Mouse (Mus musculus): Measurements from ENCODE around the gene Hist1h1d. TPM values are rescaled to one million over a fixed set of nuclear protein-coding genes. Genes with fewer than 3 reads are reported as not detected.

The Hist1h1d gene
- polyA plus RNA-seq, 1 experiment from 2014 or later, result 0.17 TPM

DNA sequence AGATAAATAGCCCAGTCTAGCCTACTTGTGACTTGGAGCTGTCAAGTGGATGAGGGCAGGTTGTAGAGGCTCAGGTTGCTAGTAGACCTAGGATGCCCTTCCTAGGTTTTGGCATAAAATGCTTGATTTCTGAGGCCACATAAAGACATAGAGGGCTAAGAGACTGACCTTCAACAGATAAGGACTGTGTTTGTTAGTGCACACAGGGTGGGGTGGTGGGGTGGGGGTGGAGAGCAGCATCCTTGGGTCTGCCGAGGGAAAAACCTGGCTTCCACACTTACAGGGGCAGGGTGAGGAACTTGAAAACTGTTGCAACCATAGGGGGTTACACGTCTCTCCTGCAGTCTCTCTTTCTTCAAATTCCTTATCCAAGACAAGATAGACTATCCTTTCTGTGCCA, 42.1 kb downstream of the Hist1h1d start:
- Histone ChIP-seq H3K27me3 (ENCODE audit: control insufficient read depth, insufficient read depth, low read length) (no peaks in the 10 kb centered on the region), H3K9ac (no peak overlapping the region), H3K9me3 (ENCODE audit: control insufficient read depth, low read length) (no peaks in the 10 kb centered on the region), H3K4me1 (replicated peaks; ENCODE audit: control insufficient read depth, insufficient read depth, low read length) (no peaks in the 10 kb centered on the region), H3K4me3 (replicated peaks; ENCODE audit: low read length) (no peak overlapping the region), H3K36me3 (replicated peaks; ENCODE audit: control insufficient read depth, insufficient read depth) (no peaks in the 10 kb centered on the region), H3K27ac (no peak overlapping the region), H3K4me2 (replicated peaks) (no peak overlapping the region)
- DNase-seq (ENCODE audit: low spot score) (no peak), ATAC-seq (ENCODE audit: low FRiP score) (no peak)
- 79% methylated on average over 2 of the region's 2 CpGs for WGBS

DNA sequence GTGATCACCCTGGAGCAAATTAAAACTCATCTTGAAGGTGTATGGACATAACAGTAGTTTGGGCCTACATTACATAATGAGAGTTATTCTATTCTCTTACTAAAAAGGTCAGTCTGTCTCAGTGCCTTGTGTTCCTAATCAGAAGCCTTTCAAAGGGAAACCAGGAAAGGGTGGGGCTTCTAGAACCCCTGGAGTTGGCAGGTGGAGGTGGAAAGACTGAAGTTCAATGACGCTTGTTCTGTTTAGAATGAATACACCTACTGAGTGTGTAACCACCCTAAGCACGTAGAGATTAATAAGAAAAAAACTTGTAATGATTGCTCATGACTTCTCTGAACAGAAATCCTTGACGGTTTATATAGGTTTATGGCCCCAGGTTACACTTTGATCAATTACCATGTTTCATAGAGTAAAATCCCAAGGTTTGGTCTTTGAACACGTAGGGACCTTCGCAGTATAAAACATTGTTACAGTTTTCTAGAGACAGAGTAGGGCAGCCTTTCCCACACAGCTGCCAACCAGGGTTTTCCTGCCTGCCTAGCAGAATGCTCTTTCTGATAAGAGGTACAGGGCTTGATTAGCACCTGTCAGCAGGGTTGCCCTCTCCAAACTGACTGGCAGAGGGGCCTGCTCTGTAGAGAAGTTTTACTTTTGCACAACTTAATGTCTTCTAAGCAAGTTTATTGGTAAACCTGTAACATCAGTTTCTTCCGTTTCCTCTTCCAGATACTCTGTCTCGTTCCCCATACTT, 42.7 kb downstream of the Hist1h1d start:
- Histone ChIP-seq H3K27me3 (ENCODE audit: control insufficient read depth, insufficient read depth, low read length) (no peaks in the 10 kb centered on the region), H3K9me3 (ENCODE audit: control insufficient read depth, low read length) (no peaks in the 10 kb centered on the region), H3K27ac (no peak overlapping the region), H3K4me1 (replicated peaks; ENCODE audit: control insufficient read depth, insufficient read depth, low read length) (no peaks in the 10 kb centered on the region), H3K4me3 (replicated peaks; ENCODE audit: low read length) (no peak overlapping the region), H3K4me2 (replicated peaks) (no peak overlapping the region), H3K9ac (no peak overlapping the region), H3K36me3 (replicated peaks; ENCODE audit: control insufficient read depth, insufficient read depth) (no peaks in the 10 kb centered on the region)
- WGBS, result 87% methylated on average over 7 of the region's 7 CpGs
- ATAC-seq (ENCODE audit: low FRiP score) (no peak), DNase-seq (ENCODE audit: low spot score) (no peak)

DNA sequence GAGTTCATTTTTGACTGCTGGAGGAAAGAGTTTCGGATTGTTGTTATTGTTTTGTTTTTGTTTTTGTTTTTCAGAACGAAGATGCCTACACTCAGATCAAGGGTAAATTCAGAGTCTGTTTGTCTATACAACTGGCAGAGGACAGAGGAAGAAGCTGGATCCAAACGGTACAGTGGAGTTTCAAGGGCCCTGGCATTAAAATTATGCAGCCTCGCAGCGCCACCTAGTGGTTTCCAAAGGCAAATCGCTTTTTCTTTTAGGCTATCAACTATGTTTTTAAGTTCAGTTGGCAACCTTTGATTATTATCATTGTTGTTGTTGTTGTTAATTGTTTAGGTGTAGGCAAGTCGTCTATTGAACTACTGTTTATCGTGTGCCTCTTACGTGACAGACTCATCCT, 44.9 kb downstream of the Hist1h1d start:
- Histone ChIP-seq H3K27ac (no peak overlapping the region), H3K4me1 (replicated peaks; ENCODE audit: control insufficient read depth, insufficient read depth, low read length) (no peaks in the 10 kb centered on the region), H3K9me3 (ENCODE audit: control insufficient read depth, low read length) (no peaks in the 10 kb centered on the region), H3K4me2 (replicated peaks) (no peak overlapping the region), H3K27me3 (ENCODE audit: control insufficient read depth, insufficient read depth, low read length) (no peaks in the 10 kb centered on the region), H3K4me3 (replicated peaks; ENCODE audit: low read length) (no peak overlapping the region), H3K9ac (no peak overlapping the region), H3K36me3 (replicated peaks; ENCODE audit: control insufficient read depth, insufficient read depth) (no peaks in the 10 kb centered on the region)
- ATAC-seq (ENCODE audit: low FRiP score), result no peak
- WGBS, result 8% methylated on average over 9 of the region's 9 CpGs
- peak; percentile 85 for DNase-seq (ENCODE audit: low spot score)

DNA sequence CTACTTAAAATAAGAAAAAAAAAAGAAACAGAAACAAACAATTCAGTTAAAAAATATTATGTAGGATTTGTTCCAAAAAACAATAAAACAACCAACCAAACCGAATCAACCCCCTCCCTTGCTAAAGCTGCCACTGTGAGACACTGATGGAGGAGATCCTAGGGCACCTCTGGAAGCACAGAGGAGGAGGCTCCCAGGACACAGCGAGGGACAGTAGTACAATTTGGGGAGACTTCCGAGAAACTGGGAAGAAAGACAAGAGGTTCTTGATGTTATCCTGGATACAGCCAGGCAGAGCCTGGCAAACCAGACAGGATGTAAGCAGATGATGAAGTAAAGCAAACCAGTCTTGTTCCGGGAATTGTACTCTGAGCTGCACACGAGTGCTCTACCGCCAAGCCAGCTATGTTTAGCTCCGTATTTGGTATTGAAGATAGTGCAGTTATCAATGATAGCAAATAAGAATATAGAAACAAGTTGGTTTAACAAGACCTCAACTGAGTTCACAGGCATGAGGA, 50.2 kb downstream of the Hist1h1d start:
- Histone ChIP-seq H3K36me3 (replicated peaks; ENCODE audit: control insufficient read depth, insufficient read depth) (no peaks in the 10 kb centered on the region), H3K27me3 (ENCODE audit: control insufficient read depth, insufficient read depth, low read length) (no peaks in the 10 kb centered on the region), H3K27ac (no peak overlapping the region), H3K4me2 (replicated peaks) (no peak overlapping the region), H3K9ac (no peak overlapping the region), H3K4me1 (replicated peaks; ENCODE audit: control insufficient read depth, insufficient read depth, low read length) (no peaks in the 10 kb centered on the region), H3K4me3 (replicated peaks; ENCODE audit: low read length) (no peak overlapping the region), H3K9me3 (ENCODE audit: control insufficient read depth, low read length) (no peaks in the 10 kb centered on the region)
- DNase-seq (ENCODE audit: low spot score) (no peak), ATAC-seq (ENCODE audit: low FRiP score) (no peak)
- 85% methylated on average over 7 of the region's 7 CpGs for WGBS

DNA sequence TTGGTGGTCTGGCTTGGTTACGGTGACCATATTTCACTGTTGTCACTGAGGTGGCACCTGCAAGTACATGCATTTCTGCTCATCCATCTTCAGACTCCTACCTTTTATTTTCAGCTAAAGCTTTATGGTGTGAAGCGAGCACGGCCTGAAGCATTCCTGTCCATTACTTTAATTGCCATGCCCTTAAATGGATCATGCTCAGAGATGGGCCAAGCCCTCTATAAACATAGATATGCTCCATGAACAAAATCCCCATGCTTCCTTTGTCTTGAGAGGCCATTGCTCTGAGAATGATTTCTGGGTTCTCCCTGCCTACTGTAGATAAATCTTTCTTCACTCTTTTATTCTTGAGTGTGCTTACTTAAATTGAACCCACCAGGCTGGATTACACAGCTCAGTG, 51.4 kb downstream of the Hist1h1d start:
- Histone ChIP-seq H3K36me3 (replicated peaks; ENCODE audit: control insufficient read depth, insufficient read depth) (no peaks in the 10 kb centered on the region), H3K9ac (no peak overlapping the region), H3K4me1 (replicated peaks; ENCODE audit: control insufficient read depth, insufficient read depth, low read length) (no peaks in the 10 kb centered on the region), H3K27ac (no peak overlapping the region), H3K27me3 (ENCODE audit: control insufficient read depth, insufficient read depth, low read length) (no peaks in the 10 kb centered on the region), H3K4me3 (replicated peaks; ENCODE audit: low read length) (no peak overlapping the region), H3K9me3 (ENCODE audit: control insufficient read depth, low read length) (no peaks in the 10 kb centered on the region), H3K4me2 (replicated peaks) (no peak overlapping the region)
- no peak for ATAC-seq (ENCODE audit: low FRiP score)
- DNase-seq (ENCODE audit: low spot score), result no peak
- WGBS, result 92% methylated on average over 3 of the region's 3 CpGs

DNA sequence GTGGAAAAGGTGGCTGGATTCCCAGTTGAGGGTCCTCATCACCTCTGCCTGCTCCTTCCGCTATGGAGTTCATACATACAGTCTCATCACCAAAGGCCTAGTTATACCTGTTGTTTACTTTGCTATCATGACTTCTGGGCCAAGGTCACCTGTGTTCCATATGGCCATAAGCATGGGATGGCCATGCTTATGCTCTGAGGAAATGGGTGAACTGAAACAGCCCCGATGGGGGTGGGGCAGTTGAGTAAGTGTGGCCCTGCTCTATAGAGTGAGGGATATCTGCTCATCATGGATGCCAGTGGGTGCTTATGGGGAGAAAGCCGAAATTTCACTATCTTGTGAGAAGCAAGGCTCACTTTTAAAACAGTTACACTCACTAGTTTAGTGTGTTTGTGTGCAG, 52.0 kb downstream of the Hist1h1d start:
- no peaks in the 10 kb centered on the region for H3K9me3 ChIP-seq (ENCODE audit: control insufficient read depth, low read length)
- H3K27ac ChIP-seq, result no peak overlapping the region
- ATAC-seq (ENCODE audit: low FRiP score) (no peak), DNase-seq (ENCODE audit: low spot score) (no peak)
- no peaks in the 10 kb centered on the region for H3K4me1 ChIP-seq (replicated peaks; ENCODE audit: control insufficient read depth, insufficient read depth, low read length)
- H3K9ac ChIP-seq, result no peak overlapping the region
- H3K36me3 ChIP-seq (replicated peaks; ENCODE audit: control insufficient read depth, insufficient read depth), result no peaks in the 10 kb centered on the region
- H3K4me2 ChIP-seq (replicated peaks), result no peak overlapping the region
- no peaks in the 10 kb centered on the region for H3K27me3 ChIP-seq (ENCODE audit: control insufficient read depth, insufficient read depth, low read length)
- 87% methylated on average over 3 of the region's 3 CpGs for whole genome bisulfite sequencing
- no peak overlapping the region for H3K4me3 ChIP-seq (replicated peaks; ENCODE audit: low read length)

DNA sequence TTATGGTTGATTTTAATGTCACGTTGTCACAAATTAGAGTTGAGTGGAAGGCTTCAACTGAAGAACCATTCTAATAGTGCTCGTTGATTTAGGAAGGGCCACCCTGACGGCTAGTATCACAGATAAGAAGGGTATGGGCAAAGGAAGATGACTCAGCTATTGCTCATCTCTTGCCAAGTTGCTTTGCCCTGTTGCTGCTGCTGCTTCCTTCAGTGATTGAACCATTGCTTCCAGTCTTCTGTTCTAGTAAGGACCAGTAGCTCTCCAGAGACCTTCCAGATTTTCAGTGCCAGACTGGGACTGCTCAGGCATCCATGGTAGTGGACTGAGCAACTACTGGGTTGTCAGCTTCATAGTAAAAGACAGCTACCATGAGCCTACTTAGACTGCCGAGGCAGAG, 56.1 kb downstream of the Hist1h1d start:
- H3K4me2 ChIP-seq (replicated peaks), result no peak overlapping the region
- 88% methylated on average over 4 of the region's 4 CpGs for WGBS
- DNase-seq (ENCODE audit: low spot score) (no peak), ATAC-seq (ENCODE audit: low FRiP score) (no peak)
- no peak overlapping the region for H3K4me3 ChIP-seq (replicated peaks; ENCODE audit: low read length)
- H3K9me3 ChIP-seq (ENCODE audit: control insufficient read depth, low read length), result no peaks in the 10 kb centered on the region
- H3K36me3 ChIP-seq (replicated peaks; ENCODE audit: control insufficient read depth, insufficient read depth), result no peaks in the 10 kb centered on the region
- no peaks in the 10 kb centered on the region for H3K4me1 ChIP-seq (replicated peaks; ENCODE audit: control insufficient read depth, insufficient read depth, low read length)
- H3K9ac ChIP-seq, result no peak overlapping the region
- no peaks in the 10 kb centered on the region for H3K27me3 ChIP-seq (ENCODE audit: control insufficient read depth, insufficient read depth, low read length)
- H3K27ac ChIP-seq, result no peak overlapping the region

DNA sequence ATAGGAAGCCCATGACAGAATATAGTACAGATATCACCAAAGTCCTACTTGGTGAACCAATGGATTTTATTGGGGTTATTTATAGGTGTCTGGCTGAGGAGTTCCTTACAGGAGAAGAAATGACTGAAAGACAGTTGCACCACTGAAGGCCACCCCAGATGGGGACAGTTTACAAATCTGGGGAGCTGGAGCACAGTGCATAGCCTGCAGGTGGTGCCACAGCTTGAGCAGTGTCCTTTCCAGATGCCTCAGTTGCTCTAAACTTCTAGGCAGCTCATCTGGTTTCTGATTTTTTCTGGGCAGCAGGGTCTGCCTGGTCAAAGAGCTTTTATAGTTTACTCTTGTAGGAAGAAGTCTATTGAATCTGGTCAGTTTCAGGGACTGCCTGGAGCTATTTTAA, 56.8 kb downstream of the Hist1h1d start:
- Histone ChIP-seq H3K4me1 (replicated peaks; ENCODE audit: control insufficient read depth, insufficient read depth, low read length) (no peaks in the 10 kb centered on the region), H3K27me3 (ENCODE audit: control insufficient read depth, insufficient read depth, low read length) (no peaks in the 10 kb centered on the region), H3K9ac (no peak overlapping the region), H3K4me2 (replicated peaks) (no peak overlapping the region), H3K9me3 (ENCODE audit: control insufficient read depth, low read length) (no peaks in the 10 kb centered on the region), H3K36me3 (replicated peaks; ENCODE audit: control insufficient read depth, insufficient read depth) (no peaks in the 10 kb centered on the region), H3K4me3 (replicated peaks; ENCODE audit: low read length) (no peak overlapping the region), H3K27ac (no peak overlapping the region)
- ATAC-seq (ENCODE audit: low FRiP score) (no peak), DNase-seq (ENCODE audit: low spot score) (no peak)

Measured in hindbrain, embryonic 14.5 days (tissue).